Mouse (Mus musculus) hindbrain, embryonic 12.5 days (tissue): ENCODE measurements around the gene Cant1. TPM values are rescaled to one million over a fixed set of nuclear protein-coding genes. Genes with fewer than 3 reads are reported as not detected.

Experiments used
- ATAC-seq: fragments of 200-750 bp; cut with Nextera tagmentation; 2 replicates; pipeline ENCODE4 v1.8.0; 2017; ENCODE audit warnings: moderate TSS enrichment; ENCODE audit not compliant: low FRiP score
- H3K27ac ChIP-seq: fragments of 300-500 bp; sonication (generic); 2 replicates; pipeline ENCODE4 v1.5.1; 2016; ENCODE audit warnings: mild to moderate bottlenecking
- H3K27me3 ChIP-seq: fragments of 300-500 bp; sonication (generic); 2 replicates; pipeline ENCODE4 v1.6.1; 2016; ENCODE audit warnings: mild to moderate bottlenecking
- H3K36me3 ChIP-seq: fragments of 300-500 bp; sonication (generic); 2 replicates; pipeline ENCODE4 v1.6.1; 2016; ENCODE audit warnings: mild to moderate bottlenecking
- H3K4me1 ChIP-seq: fragments of 300-500 bp; sonication (generic); 2 replicates; pipeline ENCODE4 v1.6.1; 2016
- H3K4me2 ChIP-seq: fragments of 300-500 bp; sonication (generic); replicated peaks from 2 replicates; pipeline ENCODE4 v1.6.1; 2016; ENCODE audit warnings: mild to moderate bottlenecking
- H3K4me3 ChIP-seq: fragments of 300-500 bp; sonication (generic); 2 replicates; pipeline ENCODE4 v1.5.1; 2016; ENCODE audit warnings: mild to moderate bottlenecking
- H3K9ac ChIP-seq: fragments of 300-500 bp; sonication (generic); 2 replicates; pipeline ENCODE4 v1.6.1; 2016; ENCODE audit warnings: mild to moderate bottlenecking, moderate library complexity
- H3K9me3 ChIP-seq: fragments of 300-500 bp; sonication (generic); replicated peaks from 2 replicates; pipeline ENCODE4 v1.6.1; 2016; ENCODE audit warnings: mild to moderate bottlenecking
- whole genome bisulfite sequencing: fragments of 180-500 bp; shearing (Covaris S2); methylation state at CpG from one replicate; pipeline ENCODE4 v1.1.7; 2016; 5-methylcytosine and 5-hydroxymethylcytosine counted together
- polyA plus RNA-seq: library from polyadenylated mRNA; unstranded; fragments of >200 nt; fragmentation: Nextera tagmentation; extraction: Ambion mirVana; gene quantifications from 2 replicates; pipeline ENCODE4 v1.2.1, GENCODE M21; 2016

The Cant1 gene
- polyA plus RNA-seq, 1 experiment from 2014 or later: 31.3 TPM

GRCm38 (mm10) chr11:118428460-118428868, 9.6 kb upstream of the Cant1 start:
- H3K27ac ChIP-seq: 0 out of 2 replicates have a peak overlapping the region, but pooled peaks have one; percentile 23

DNA sequence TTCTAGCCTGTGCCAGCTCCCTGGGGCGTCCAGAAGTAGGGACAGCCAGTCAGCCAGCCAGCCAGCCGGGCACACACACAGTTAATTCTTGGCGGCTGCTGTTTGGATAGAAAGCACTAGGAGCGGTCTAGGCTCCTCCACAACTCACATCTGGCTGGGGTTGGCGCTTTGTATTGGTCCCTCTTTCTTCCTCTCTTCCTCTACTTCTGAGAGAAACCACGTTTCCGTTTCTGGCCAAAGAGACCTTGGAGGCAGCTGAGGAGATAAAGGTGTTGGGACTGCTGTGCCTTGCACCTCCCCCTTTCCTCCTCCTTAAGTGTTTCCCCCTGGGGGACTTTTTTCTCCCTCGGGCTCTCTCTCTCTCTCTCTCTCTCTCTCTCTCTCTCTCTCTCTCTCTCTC, 9.1 kb upstream of the Cant1 start, which contains the start of gene C1qtnf1:
TSS of gene C1qtnf1 (plus strand) at position 218 of the 400 bp plus-strand sequence.
- Histone ChIP-seq H3K27me3 (peaks cover 3% of the 10 kb centered on the region; the same call in 1 of the 2 replicates), H3K9ac (peak within 1 kb of the TSS; percentile 35), H3K9me3 (no peaks in the 10 kb centered on the region), H3K4me3 (peak within 1 kb of the TSS; percentile 19), H3K36me3 (no peaks in the 10 kb centered on the region), H3K27ac (peak within 1 kb of the TSS; percentile 23; the same call in 1 of the 2 replicates), H3K4me1 (peaks cover 35% of the 10 kb centered on the region), H3K4me2 (peak within 1 kb of the TSS; percentile 41)
- ATAC-seq: no peak
- WGBS: 4% methylated on average over 8 of the region's 8 CpGs

More at GRCm38 (mm10) chr11:118428460-118428868, 9.6 kb upstream of the Cant1 start:
- ATAC-seq: no peak
- 9% methylated on average over 11 of the region's 11 CpGs for WGBS
- Histone ChIP-seq H3K27me3 (peaks cover 3% of the 10 kb centered on the region; the same call in 1 of the 2 replicates), H3K36me3 (no peaks in the 10 kb centered on the region), H3K9ac (peak overlapping the region; percentile 35; the same call in 1 of the 2 replicates), H3K9me3 (no peaks in the 10 kb centered on the region), H3K4me2 (peak overlapping the region; percentile 41), H3K4me1 (peaks cover 37% of the 10 kb centered on the region), H3K4me3 (peak overlapping the region; percentile 19)

GRCm38 (mm10) chr11:118427266-118427779, 8.4 kb upstream of the Cant1 start:
- H3K4me3 ChIP-seq: no peak overlapping the region
- no peak overlapping the region for H3K9ac ChIP-seq
- ATAC-seq: no peak
- no peaks in the 10 kb centered on the region for H3K9me3 ChIP-seq
- peaks cover 3% of the 10 kb centered on the region; the same call in 1 of the 2 replicates for H3K27me3 ChIP-seq
- no peaks in the 10 kb centered on the region for H3K36me3 ChIP-seq
- peaks cover 35% of the 10 kb centered on the region for H3K4me1 ChIP-seq
- H3K27ac ChIP-seq: no peak overlapping the region
- WGBS: 51% methylated on average over 3 of the region's 3 CpGs
- H3K4me2 ChIP-seq: peak overlapping the region; percentile 41; the same call in 1 of the 2 replicates

- 69% methylated on average over 5 of the region's 5 CpGs for WGBS
- H3K9me3 ChIP-seq: no peaks in the 10 kb centered on the region
- ATAC-seq: no peak
- no peak overlapping the region for H3K4me2 ChIP-seq
- no peak overlapping the region for H3K4me3 ChIP-seq
- peaks cover 3% of the 10 kb centered on the region; the same call in 1 of the 2 replicates for H3K27me3 ChIP-seq
- peaks cover 35% of the 10 kb centered on the region for H3K4me1 ChIP-seq
- H3K9ac ChIP-seq: no peak overlapping the region
- no peaks in the 10 kb centered on the region for H3K36me3 ChIP-seq
- H3K27ac ChIP-seq: no peak overlapping the region
Observed at GRCm38 (mm10) chr11:118426765-118427164, 7.9 kb upstream of the Cant1 start.

- ATAC-seq: no peak
- no peaks in the 10 kb centered on the region for H3K36me3 ChIP-seq
- peaks cover 28% of the 10 kb centered on the region for H3K4me1 ChIP-seq
- H3K9me3 ChIP-seq: no peaks in the 10 kb centered on the region
- no peak overlapping the region for H3K4me3 ChIP-seq
- 60% methylated on average over 13 of the region's 13 CpGs for WGBS
- H3K27ac ChIP-seq: no peak overlapping the region
- peaks cover 3% of the 10 kb centered on the region; the same call in 1 of the 2 replicates for H3K27me3 ChIP-seq
- H3K4me2 ChIP-seq: no peak overlapping the region
- H3K9ac ChIP-seq: no peak overlapping the region
Observed at GRCm38 (mm10) chr11:118424621-118425335, 5.9 kb upstream of the Cant1 start.

DNA sequence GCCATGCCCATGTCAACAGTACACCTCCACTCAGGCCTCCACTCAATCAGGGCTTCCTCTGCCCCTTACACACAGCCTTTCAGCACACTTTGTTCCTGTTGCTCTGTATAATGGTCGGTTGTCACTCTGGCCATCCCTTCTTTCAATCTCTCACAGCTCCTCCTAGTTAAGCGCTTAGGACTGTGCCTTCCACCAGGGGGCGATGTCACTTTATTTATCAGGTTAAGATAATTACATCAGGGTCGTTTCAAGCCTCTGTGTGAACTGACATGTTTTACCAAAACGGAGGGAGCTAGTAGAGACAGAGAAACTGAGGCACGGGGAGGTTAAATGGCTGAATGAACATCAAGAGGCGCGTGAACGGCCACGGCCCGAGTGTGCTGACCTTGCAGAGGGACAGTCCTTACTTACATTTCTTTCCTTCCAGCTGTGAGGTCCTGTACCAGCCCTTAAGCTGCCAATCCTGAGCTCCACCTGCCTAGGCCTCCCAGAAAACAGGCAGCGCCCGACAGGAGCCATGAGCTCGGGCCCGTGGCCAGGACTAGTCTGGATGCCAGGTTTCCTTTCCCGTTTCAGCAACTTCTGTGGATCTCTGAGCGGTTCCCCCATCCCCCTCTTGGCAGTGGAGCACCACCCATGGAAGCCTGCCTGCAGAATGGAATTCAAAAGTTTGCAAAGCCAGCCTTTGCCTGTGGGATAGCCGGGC, 4.5 kb upstream of the Cant1 start:
- Histone ChIP-seq H3K9ac (peak overlapping the region; percentile 15; the same call in 1 of the 2 replicates), H3K27me3 (peaks cover under 1% of the 10 kb centered on the region; the same call in 1 of the 2 replicates), H3K27ac (no peak overlapping the region), H3K4me1 (peaks cover 28% of the 10 kb centered on the region), H3K36me3 (no peaks in the 10 kb centered on the region), H3K4me3 (no peak overlapping the region), H3K9me3 (no peaks in the 10 kb centered on the region), H3K4me2 (peak overlapping the region; percentile 42)
- ATAC-seq: no peak
- WGBS: 6% methylated on average over 18 of the region's 18 CpGs

DNA sequence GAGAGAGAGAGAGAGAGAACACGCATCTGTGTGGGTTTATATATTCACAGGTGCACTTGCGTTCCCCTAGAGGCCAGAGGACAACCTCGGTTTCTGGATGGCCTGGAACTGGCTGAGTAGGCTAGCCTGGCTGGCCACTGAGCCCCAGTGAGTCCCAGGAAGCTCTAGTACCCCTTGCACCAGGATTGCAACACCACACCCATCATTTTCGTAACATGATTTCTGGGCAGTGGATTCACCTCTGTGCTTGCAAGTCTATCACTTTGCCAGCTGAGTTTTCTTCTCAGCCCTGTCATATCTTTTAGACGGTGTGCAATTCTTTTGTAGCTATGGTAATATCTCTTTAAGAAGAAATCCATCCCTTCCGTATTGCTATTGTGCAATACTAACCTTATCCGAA, 1.4 kb upstream of the Cant1 start:
- ATAC-seq: no peak
- WGBS: 84% methylated on average over 7 of the region's 7 CpGs

GRCm38 (mm10) chr11:118418442-118418833, 448 bp downstream of the Cant1 start:
- H3K27me3 ChIP-seq: no peaks in the 10 kb centered on the region
- peak overlapping the region; percentile 66; the same call in 1 of the 2 replicates for H3K27ac ChIP-seq
- H3K4me1 ChIP-seq: peaks cover 29% of the 10 kb centered on the region
- H3K4me3 ChIP-seq: peak overlapping the region; percentile 92
- peak overlapping the region; percentile 93 for H3K4me2 ChIP-seq
- H3K36me3 ChIP-seq: peaks cover 23% of the 10 kb centered on the region
- H3K9me3 ChIP-seq: no peaks in the 10 kb centered on the region
- H3K9ac ChIP-seq: peak overlapping the region; percentile 94
- ATAC-seq: peak; percentile 46
- 5% methylated on average over 12 of the region's 12 CpGs for WGBS

More for the DNA sequence above, 1.4 kb upstream of the Cant1 start:
- Histone ChIP-seq H3K4me2 (no peak overlapping the region), H3K27ac (no peak overlapping the region), H3K9ac (no peak overlapping the region), H3K4me3 (no peak overlapping the region), H3K4me1 (peaks cover 39% of the 10 kb centered on the region), H3K9me3 (no peaks in the 10 kb centered on the region), H3K36me3 (peaks cover 7% of the 10 kb centered on the region), H3K27me3 (no peaks in the 10 kb centered on the region)

DNA sequence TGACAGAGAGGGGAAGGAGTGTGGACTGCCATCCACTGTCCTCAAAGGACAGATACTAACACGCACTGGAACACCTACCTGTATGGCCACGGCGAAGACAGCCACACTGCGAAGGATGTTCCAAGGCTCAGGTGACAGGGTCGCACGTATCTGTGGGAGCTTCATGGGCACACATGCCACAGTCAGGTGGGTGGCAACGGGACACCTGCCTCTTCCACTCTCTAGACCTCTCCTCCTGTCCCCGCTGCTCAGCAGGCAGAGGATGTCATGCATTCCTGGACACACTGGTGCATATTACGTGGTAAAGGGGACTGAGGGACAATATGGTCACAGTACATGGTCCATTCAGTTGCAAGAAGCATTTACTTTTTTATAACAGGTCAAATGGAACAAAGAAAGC, 1.4 kb downstream of the Cant1 start:
- Histone ChIP-seq H3K27ac (no peak overlapping the region), H3K4me3 (peak overlapping the region; percentile 92), H3K9ac (peak overlapping the region; percentile 94; the same call in 1 of the 2 replicates), H3K9me3 (no peaks in the 10 kb centered on the region), H3K4me1 (peaks cover 31% of the 10 kb centered on the region), H3K36me3 (peaks cover 23% of the 10 kb centered on the region), H3K27me3 (no peaks in the 10 kb centered on the region), H3K4me2 (peak overlapping the region; percentile 93; the same call in 1 of the 2 replicates)
- no peak for ATAC-seq
- WGBS: 93% methylated on average over 9 of the region's 9 CpGs

- Histone ChIP-seq H3K9me3 (no peaks in the 10 kb centered on the region), H3K9ac (no peak overlapping the region), H3K36me3 (peaks cover 29% of the 10 kb centered on the region), H3K4me2 (no peak overlapping the region), H3K27ac (no peak overlapping the region), H3K27me3 (no peaks in the 10 kb centered on the region), H3K4me1 (peaks cover 31% of the 10 kb centered on the region), H3K4me3 (no peak overlapping the region)
- WGBS: 82% methylated on average over 7 of the region's 7 CpGs
- no peak for ATAC-seq
Observed at GRCm38 (mm10) chr11:118416046-118416445, 2.8 kb downstream of the Cant1 start.

DNA sequence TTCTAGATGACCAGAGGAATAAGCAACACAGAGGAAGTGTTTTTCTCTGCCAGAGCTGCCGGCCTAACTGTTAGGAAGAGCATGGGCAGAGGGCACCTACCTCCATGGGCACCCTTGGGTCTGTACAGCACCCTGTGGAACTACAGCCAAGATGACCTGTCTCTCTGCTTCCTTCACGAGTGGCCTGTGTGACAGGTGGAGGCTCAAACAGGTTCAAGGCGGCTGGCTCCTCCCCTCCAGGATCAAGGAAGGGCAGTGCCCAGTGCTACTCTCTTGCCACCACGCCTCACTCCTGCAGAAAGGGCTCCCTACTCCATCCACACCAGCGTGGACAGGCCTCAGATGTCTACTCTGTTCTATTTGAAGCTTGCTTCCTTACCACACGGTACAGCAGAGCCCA, 3.3 kb downstream of the Cant1 start:
- H3K4me2 ChIP-seq: no peak overlapping the region
- no peaks in the 10 kb centered on the region for H3K9me3 ChIP-seq
- H3K27me3 ChIP-seq: no peaks in the 10 kb centered on the region
- H3K9ac ChIP-seq: no peak overlapping the region
- ATAC-seq: no peak
- H3K36me3 ChIP-seq: peaks cover 33% of the 10 kb centered on the region
- WGBS: 89% methylated on average over 6 of the region's 6 CpGs
- peaks cover 31% of the 10 kb centered on the region for H3K4me1 ChIP-seq
- no peak overlapping the region for H3K27ac ChIP-seq
- H3K4me3 ChIP-seq: no peak overlapping the region

- no peaks in the 10 kb centered on the region for H3K9me3 ChIP-seq
- H3K9ac ChIP-seq: no peak overlapping the region
- H3K27ac ChIP-seq: no peak overlapping the region
- ATAC-seq: no peak
- 92% methylated on average over 5 of the region's 5 CpGs for WGBS
- no peak overlapping the region for H3K4me2 ChIP-seq
- H3K27me3 ChIP-seq: no peaks in the 10 kb centered on the region
- H3K4me1 ChIP-seq: peaks cover 26% of the 10 kb centered on the region
- no peak overlapping the region for H3K4me3 ChIP-seq
- H3K36me3 ChIP-seq: peaks cover 47% of the 10 kb centered on the region
Observed at GRCm38 (mm10) chr11:118414270-118414669, 4.6 kb downstream of the Cant1 start.
